Mouse (Mus musculus): ENCODE measurements around the gene 1810043G02Rik. TPM values are rescaled to one million over a fixed set of nuclear protein-coding genes. Genes with fewer than 3 reads are reported as not detected.

Gene 1810043G02Rik
- polyA plus RNA-seq (2021; fragmentation: Nextera tagmentation) = 38.1 and 47.5 TPM in 2 replicates
- long read RNA-seq, experiment 1, full-length matches to known transcripts = 6 of 56 reads
- long read RNA-seq, experiment 1, partial matches to known transcripts = 6 of 56 reads
- long read RNA-seq, experiment 1, other reads (novel, unspliced or antisense) = 44 of 56 reads
- long read RNA-seq, experiment 2, partial matches to known transcripts = 2 of 16 reads
- long read RNA-seq, experiment 2, other reads (novel, unspliced or antisense) = 14 of 16 reads

GRCm38 (mm10) chr10:77978351-77979350 is at the start of gene 1810043G02Rik:
TSS of gene 1810043G02Rik (plus strand) at chr10:77978524.

GRCm38 (mm10) chr10:77970481-77970880 is 7.8 kb upstream of the 1810043G02Rik start, which contains the start of gene Trpm2:
TSS of gene Trpm2 (minus strand) at chr10:77970563.

GRCm38 (mm10) chr10:78009945-78010293 is 31.6 kb downstream of the 1810043G02Rik start, which contains the start of gene Pfkl:
TSS of gene Pfkl (minus strand) at chr10:78010083.

Other genes with a start within 250 kb of the 1810043G02Rik start
- not detected in 2 replicates for gene Gm18596, start 235.9 kb upstream of the 1810043G02Rik start, polyA plus RNA-seq (2021; fragmentation: Nextera tagmentation)
- gene Gm9736, start 227.2 kb upstream of the 1810043G02Rik start, polyA plus RNA-seq (2021; fragmentation: Nextera tagmentation) = not detected in 2 replicates
- gene Gm3233, start 218.8 kb upstream of the 1810043G02Rik start, polyA plus RNA-seq (2021; fragmentation: Nextera tagmentation) = not detected in 2 replicates
- not detected in 2 replicates for gene Gm3238, start 207.2 kb upstream of the 1810043G02Rik start, polyA plus RNA-seq (2021; fragmentation: Nextera tagmentation)
- gene Gm7138, start 201.6 kb upstream of the 1810043G02Rik start, polyA plus RNA-seq (2021; fragmentation: Nextera tagmentation) = not detected in 2 replicates
- gene Gm3250, start 196.0 kb upstream of the 1810043G02Rik start, polyA plus RNA-seq (2021; fragmentation: Nextera tagmentation) = not detected in 2 replicates
- gene Gm7137, start 190.3 kb upstream of the 1810043G02Rik start, polyA plus RNA-seq (2021; fragmentation: Nextera tagmentation) = not detected in 2 replicates
- not detected in 2 replicates for gene Gm9639, start 183.4 kb upstream of the 1810043G02Rik start, polyA plus RNA-seq (2021; fragmentation: Nextera tagmentation)
- not detected in 2 replicates for gene Gm19668, start 179.4 kb upstream of the 1810043G02Rik start, polyA plus RNA-seq (2021; fragmentation: Nextera tagmentation)
- gene Gm9507, start 166.7 kb upstream of the 1810043G02Rik start, polyA plus RNA-seq (2021; fragmentation: Nextera tagmentation) = not detected in 2 replicates
- not detected in 2 replicates for gene Gm2696, start 163.8 kb upstream of the 1810043G02Rik start, polyA plus RNA-seq (2021; fragmentation: Nextera tagmentation)
- not detected in 2 replicates for gene Krtap10-4, start 151.4 kb upstream of the 1810043G02Rik start, polyA plus RNA-seq (2021; fragmentation: Nextera tagmentation)
- not detected in 2 replicates for gene Krtap10-10, start 142.6 kb upstream of the 1810043G02Rik start, polyA plus RNA-seq (2021; fragmentation: Nextera tagmentation)
- not detected in 2 replicates for gene Gm36176, start 131.7 kb upstream of the 1810043G02Rik start, polyA plus RNA-seq (2021; fragmentation: Nextera tagmentation)
- not detected in 2 replicates for gene Gm10318, start 125.7 kb upstream of the 1810043G02Rik start, polyA plus RNA-seq (2021; fragmentation: Nextera tagmentation)
- not detected in 2 replicates for gene Gm3285, start 116.5 kb upstream of the 1810043G02Rik start, polyA plus RNA-seq (2021; fragmentation: Nextera tagmentation)
- gene Lrrc3, start 76.0 kb upstream of the 1810043G02Rik start, polyA plus RNA-seq (2021; fragmentation: Nextera tagmentation) = 4.8 TPM in 2 replicates
- 3.8 and 4.0 TPM in 2 replicates for gene Trpm2, start 8.0 kb upstream of the 1810043G02Rik start, polyA plus RNA-seq (2021; fragmentation: Nextera tagmentation)
- 67.7 and 71.8 TPM in 2 replicates for gene Pfkl, start 31.6 kb downstream of the 1810043G02Rik start, polyA plus RNA-seq (2021; fragmentation: Nextera tagmentation)
- 0.84 TPM in 1 of 2 replicates, not detected in the other for gene Dnmt3l, start 63.4 kb downstream of the 1810043G02Rik start, polyA plus RNA-seq (2021; fragmentation: Nextera tagmentation)
- not detected in 2 replicates for gene Aire, start 65.1 kb downstream of the 1810043G02Rik start, polyA plus RNA-seq (2021; fragmentation: Nextera tagmentation)
- gene Icosl, start 90.8 kb downstream of the 1810043G02Rik start, polyA plus RNA-seq (2021; fragmentation: Nextera tagmentation) = 1.2 and 2.0 TPM in 2 replicates
- 47.2 and 128 TPM in 2 replicates for gene D10Jhu81e, start 191.3 kb downstream of the 1810043G02Rik start, polyA plus RNA-seq (2021; fragmentation: Nextera tagmentation)
- 7.6 and 11.7 TPM in 2 replicates for gene Pwp2, start 206.6 kb downstream of the 1810043G02Rik start, polyA plus RNA-seq (2021; fragmentation: Nextera tagmentation)